Mouse (Mus musculus) T-helper 1 cell (primary cell): ENCODE data around the gene Gnl3l.

ENCODE experiments used
- in situ Hi-C: fragments of 300-600 bp; cut with MboI, MseI; formaldehyde crosslinking; loops from one replicate; pipeline ENCODE4 v1.15.1; 2025; ENCODE audit warnings: high pct_unique_total_duplicates

Gene Gnl3l

DNA sequence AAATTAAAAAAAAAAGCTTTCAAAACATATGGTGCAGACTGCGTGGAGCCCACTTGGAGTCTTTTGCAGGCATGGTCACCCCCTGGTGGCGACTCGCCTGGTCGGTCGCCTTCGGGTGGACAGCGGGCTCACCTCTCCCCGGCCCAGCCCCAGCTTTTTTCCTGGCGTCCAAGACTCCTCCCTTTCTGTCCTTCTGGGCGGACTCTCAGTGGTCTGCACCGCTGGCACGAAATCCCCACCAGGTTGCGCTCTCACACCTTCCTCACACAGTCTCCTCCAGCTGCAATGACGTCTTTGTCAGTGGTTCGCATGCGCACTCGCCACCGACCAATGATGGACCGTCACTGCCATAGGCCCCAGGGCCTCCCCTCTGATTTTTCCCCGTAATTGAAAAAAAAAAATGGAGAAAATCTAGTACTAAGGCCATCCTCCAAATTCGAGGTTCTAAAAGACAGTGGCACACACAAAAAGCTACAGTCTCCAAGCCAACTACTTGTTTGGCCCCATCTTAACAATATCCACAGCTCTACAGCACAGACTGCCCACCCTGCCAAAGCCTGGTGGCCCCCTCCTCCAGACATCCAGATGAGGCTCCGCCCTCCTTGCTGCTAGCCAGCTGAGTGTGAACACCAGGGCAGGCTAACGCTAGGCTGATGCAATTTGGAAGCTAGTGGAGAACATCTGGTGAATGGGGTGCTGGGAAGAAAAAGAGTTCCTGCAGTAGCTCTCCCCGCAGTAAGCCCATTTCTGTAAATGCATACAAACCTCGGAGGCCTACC lies 60.4 kb downstream of the Gnl3l start:
- in situ Hi-C loops: loop anchor here (25.0 kb wide), 1 partner anchor 444 kb away; no protein-coding TSS in a partner anchor

DNA sequence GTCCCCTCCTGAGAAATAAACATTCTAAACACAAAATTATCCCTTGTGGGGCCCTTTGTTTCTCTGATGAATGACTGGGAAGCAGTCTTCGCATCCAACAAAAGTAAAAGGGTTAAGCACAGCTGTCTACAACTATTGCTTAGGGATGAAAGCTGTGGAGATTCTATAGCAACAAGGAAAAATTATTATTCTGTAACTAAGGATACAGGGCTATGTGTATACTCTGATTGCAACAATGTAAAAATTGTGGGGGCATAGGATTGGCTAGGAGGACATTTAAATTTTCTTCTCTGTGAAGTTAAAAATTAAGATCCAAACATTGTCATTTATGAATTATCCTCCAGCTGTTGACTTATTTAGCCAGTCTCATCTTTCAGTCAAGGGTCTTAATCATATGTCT lies 61.1 kb downstream of the Gnl3l start:
- in situ Hi-C loops: loop anchor here (25.0 kb wide), 1 partner anchor 444 kb away; no protein-coding TSS in a partner anchor

DNA sequence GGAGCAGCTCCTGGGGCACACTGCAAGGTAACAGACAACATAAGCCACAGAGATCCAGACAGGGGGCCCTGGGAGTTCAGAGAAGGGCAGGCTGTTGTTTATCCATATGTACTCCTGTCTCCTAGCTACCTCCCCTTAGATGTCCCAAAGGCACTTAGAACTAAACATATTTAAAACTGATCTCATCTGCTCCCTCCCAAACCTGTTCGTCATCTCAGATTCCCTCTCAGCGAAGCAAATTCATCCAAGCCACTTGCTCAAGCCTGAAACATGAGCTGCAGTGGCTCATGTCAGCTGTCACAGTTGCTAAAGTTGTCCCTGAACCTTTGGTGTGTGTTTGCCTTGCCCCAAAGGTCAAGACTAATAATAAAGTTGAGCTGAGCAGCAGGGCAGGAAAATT lies 61.7 kb downstream of the Gnl3l start:
- in situ Hi-C loops: loop anchor here (25.0 kb wide), 1 partner anchor 443 kb away; no protein-coding TSS in a partner anchor

DNA sequence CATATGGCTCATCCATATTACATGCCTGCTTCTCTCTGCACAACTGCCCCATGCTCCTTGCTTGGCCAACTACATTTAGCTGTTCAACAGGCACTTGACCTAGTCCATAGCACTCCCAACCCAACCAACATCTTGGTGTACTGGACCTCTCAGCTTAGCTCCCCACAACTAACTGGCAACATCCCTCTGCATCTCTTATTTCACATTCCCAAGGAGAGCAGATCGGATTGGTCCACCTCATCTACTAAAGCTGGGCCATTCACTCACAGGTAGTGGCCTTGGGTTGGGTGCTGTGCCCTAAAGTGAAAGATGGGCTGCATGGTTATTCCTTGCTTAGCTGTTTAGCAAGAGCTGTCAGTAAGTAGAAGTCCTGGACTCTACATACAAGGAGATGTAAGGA lies 62.4 kb downstream of the Gnl3l start:
- in situ Hi-C loops: loop anchor here (25.0 kb wide), 1 partner anchor 442 kb away; no protein-coding TSS in a partner anchor
